Mouse (Mus musculus): ENCODE measurements around the gene Slc7a11. TPM values are rescaled to one million over a fixed set of nuclear protein-coding genes. Genes with fewer than 3 reads are reported as not detected.
A peak's percentile ranks its signal among the peaks of the same experiment; 100 is the strongest.

Slc7a11 gene
- total RNA-seq, 2 experiments from 2014 or later = 0.20 to 0.50 TPM

DNA sequence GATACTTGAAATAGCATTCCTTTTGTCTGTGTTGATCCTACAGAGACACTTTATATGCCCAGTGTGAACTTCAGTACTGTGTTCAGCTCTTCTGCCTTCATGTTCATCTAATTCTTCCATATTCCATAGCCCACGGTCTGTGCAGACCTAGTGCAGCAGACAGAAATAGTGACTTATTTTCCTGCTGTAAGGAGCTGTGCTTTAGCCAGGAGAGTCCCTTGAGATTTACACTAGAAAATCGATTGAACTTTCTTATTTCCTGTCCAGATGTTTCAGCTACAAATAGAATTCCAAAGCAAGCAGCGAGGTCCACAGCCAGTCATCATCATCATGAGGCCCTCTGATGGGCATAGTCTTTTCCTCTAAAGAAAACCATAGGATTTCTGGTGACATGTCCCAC lies 431.4 kb downstream of the Slc7a11 start:
- intact Hi-C loops (cut with DNase I) = no loop called here
- peak; percentile 33 to 43 for DNase-seq

DNA sequence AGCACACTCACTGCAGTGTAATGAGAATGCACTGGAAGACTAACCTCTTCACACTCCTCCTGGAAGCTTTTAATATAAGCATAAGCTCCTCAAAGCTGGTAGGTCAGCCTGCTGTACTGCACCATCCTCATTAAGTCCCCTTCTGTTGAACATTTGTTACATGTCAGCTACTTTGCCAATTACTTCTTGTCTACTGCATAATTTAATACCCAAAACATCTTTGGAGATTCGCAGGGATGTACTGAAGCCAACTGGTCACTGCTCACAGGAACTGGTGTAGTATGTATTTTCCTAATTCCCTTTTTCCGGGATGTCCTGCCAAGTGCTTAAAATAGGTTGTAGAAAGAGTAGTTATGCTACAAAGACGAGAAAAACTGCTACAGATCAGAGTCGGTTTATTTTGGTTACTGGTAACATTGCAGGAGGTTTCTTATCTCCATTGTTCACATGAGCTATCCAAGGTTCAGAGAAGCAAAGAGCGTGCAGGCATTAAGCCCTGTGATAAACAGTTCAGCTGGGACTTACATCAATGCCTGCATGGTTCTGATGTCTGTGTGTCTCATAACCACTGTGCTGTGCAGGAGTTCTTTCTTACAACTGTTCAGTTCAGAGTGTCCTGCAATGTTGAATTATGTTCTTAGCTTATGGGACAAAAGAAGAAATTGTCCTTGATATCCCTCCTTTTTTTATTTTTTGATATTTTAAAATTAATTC lies 439.3 kb downstream of the Slc7a11 start:
- intact Hi-C loops (cut with DNase I) = loop anchor here (10.0 kb wide), 1 partner anchor 249 kb away; the partner anchor contains the start of gene Pcdh18
- DNase-seq = peak; percentile 23 to 32

DNA sequence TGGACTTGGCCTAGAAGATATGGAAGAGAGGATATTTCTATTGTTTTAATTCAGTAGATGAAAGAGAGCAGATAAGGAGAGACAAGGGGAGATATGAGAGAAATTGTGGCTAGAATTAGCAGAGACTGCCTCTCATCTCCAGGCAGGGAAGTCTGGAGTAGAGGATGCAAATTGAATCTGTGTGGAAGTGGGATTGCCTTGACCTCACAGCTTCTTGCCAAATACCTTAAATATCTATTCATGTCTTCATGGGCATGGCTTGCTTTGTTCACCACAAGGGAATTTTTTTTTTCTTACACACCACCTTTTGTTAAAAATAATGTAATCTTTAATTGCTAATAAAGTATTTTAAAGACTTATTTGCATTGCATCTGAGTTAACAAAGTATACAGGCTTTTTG lies 441.3 kb downstream of the Slc7a11 start:
- intact Hi-C loops (cut with DNase I) = loop anchor here (10.0 kb wide), 1 partner anchor 247 kb away; the partner anchor contains the start of gene Pcdh18
- DNase-seq = no peak

DNA sequence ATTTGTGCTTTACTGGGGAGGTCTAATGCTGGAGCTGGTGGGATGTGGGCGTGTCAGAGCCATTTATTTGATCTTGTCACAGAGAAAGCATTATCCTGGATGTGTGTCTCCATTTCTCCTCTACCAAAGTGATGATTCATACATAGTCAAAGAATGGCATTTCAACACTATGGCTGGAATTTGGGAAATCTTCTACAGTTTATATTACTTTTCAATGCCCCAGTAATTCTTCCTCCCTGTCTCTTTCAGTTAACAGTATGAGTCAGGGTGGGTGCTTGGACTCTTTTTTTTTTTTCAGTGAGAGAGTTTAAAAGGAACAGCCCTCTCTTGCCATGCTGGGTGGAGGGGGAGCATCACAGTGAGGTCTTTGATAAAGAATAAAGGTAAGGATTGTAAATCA lies 441.8 kb downstream of the Slc7a11 start:
- DNase-seq = no peak
- intact Hi-C loops (cut with DNase I) = loop anchor here (10.0 kb wide), 1 partner anchor 247 kb away; the partner anchor contains the start of gene Pcdh18

DNA sequence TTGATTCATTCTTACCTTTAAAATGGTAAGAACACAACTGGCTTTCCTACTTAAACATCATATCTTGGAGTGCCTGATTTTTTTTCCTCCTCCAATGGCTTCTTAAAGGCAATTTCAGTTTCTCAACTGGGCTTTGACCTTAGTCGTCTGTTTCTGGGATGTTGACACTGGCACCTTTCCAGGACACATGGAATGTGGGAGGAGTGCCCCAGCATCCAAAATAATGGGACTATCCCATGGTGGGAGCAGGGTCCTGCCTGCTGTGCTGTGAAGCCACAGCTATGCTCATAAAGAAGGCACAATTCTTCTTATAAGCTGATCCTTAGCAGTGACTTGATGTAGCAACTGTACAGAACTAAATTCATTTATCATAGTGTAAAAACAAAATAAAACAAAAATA lies 450.5 kb downstream of the Slc7a11 start:
- peak; percentile 42 to 46 for DNase-seq
- intact Hi-C loops (cut with DNase I) = no loop called here

DNA sequence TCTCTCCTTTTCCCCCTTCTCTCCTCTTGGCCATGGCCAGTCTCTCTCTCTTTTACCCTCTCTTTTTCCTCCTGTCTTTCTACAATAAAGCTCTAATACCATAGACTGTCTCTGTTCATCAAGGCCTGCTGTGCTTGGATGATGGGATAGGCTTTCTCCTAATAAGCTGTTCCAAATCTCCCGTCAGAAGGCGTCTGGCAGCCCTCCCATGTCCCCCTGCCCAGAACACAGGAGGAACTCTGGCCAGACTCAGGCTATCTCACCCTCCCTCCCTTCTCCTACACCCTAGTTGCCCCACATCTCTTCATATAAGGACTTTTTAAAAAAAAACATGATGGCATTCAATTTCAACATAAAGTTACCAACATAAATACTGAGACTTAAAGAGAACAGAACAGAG lies 456.2 kb downstream of the Slc7a11 start:
- intact Hi-C loops (cut with DNase I) = no loop called here
- DNase-seq = no peak

DNA sequence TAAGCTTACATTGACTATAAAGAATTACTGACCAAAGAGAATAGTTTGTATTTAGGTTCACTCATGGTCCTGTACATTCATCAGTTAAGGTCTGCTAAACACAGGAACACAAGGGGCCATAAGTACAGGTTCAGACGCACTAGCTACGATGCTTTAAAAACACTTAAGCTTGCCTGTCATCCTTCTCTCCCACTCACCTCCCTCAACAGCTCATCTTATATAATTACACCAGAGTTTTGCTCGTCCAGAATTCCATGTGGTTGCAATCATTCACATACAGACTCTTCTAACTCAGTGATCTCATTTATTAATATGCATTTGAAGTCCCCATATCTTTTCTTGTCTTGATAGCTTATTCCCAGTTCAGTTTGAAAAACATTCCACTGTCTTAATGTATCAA lies 458.6 kb downstream of the Slc7a11 start:
- DNase-seq = no peak
- intact Hi-C loops (cut with DNase I) = no loop called here

DNA sequence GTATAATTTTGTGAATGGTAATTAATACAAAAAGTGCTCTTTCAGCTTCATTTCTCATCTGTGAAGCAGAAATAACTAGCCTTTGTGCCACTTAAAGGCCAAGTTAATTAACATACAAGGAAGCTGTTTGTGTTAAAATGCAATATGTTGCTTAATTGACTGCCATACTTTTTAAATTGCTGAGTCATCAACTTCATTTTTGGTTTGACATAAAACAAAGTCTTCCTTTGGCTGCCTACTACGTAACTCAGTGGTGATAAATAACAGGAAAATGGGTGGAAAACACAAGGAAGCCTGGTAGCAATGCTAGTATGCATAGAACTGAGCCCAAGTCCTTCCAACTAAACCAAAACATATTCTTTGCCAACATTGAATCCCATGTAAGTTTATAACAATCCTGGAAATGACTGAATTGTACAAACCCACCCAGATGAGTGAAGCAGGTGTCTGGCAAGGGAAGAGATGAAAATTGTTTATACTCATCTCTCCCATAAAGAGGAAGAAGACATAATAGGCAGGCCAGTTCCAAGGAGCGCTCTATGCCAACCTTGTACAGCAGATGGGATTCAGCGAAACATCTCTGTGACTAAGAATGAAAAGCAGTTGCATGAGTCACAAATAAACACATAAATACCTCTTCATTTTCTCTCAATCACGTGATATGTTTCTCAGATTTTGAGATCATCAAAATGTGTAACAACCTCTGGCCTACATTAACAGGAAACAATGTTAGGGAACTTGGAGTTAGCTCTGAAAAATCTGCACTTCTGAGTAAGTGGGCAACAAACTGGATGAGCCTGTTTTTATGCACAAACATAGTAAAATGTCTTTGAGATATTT lies 459.8 kb downstream of the Slc7a11 start:
- no peak for DNase-seq
- intact Hi-C loops (cut with DNase I) = no loop called here

DNA sequence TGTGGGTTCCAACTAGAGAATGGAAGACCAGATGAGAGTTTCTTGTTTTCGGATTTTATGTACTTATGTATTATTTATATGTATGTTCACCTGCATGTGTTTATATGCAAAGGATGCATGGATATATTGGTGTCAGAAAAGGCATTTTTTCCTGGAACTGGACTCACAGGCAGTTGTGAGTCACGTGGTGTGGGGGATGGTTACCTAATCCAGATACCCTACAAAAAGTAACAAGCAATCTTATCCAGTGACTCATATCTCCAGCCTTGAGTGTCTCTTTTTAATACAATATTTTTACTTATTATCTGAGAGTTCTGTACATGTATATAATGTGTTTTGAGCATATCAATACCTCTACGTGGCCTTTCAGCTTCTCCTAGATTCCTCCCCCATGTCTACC lies 469.4 kb downstream of the Slc7a11 start:
- DNase-seq = no peak
- intact Hi-C loops (cut with DNase I) = no loop called here

DNA sequence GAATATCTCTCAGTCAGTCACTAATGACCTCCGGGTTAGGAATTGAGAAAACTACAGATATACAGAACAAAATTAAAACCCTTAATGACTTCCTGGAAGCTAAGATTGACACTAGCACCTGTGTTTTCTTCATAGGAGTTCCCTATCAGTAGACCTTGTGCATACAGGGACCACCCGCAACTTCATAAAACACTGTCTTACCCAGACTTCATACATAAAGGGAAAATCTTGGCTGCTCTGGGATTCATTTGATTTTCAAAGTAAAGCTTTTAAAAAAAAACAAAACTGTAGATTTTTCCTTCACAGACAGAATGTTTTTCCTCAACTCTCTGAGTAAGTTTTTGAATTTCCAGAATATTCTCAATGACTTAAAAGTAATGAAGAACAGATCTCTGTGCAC lies 477.8 kb downstream of the Slc7a11 start:
- intact Hi-C loops (cut with DNase I) = no loop called here

DNA sequence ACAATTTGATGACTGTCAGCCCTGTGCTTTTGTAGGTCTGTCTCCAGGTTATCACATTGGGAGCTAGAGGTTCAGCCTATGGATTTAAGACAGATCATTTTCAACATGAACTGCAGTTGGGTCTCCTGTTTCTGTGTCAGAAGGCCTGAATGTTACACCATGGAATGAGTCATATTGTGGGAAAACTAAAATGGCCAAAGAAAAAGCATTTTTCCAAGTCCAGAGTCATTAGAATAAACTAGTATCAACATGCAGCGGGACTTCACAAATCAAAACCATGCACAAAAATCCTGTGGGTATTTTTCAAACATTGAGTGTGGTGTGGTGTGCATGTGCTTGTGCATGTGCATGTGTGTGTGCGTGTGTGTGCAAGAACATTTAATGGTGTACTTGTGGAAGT lies 482.8 kb downstream of the Slc7a11 start:
- intact Hi-C loops (cut with DNase I) = no loop called here
- no peak for DNase-seq

More for the DNA sequence above, 477.8 kb downstream of the Slc7a11 start:
- DNase-seq = no peak

DNA sequence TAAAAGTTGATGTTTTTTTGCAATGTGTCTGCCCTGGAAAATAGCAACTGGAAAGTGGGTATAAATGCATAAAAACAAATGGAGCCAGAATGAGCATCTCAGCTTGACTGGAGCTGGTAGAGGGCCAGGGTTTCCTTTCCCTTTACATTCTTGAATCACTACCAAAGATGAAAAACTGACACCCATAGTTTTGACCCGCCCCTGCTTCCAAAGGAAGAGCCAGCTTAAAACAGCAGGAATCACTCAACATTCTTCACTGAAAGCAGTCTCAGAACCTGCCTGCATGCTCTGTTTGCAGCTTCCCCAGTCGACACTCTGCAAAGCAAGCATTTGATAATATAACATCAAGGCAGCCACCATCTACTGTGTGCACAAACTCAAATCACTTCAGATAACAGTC lies 496.6 kb downstream of the Slc7a11 start:
- intact Hi-C loops (cut with DNase I) = loop anchor here (10.0 kb wide), 1 partner anchor 302 kb away; no protein-coding TSS in a partner anchor
- DNase-seq = peak; percentile 54 to 64

DNA sequence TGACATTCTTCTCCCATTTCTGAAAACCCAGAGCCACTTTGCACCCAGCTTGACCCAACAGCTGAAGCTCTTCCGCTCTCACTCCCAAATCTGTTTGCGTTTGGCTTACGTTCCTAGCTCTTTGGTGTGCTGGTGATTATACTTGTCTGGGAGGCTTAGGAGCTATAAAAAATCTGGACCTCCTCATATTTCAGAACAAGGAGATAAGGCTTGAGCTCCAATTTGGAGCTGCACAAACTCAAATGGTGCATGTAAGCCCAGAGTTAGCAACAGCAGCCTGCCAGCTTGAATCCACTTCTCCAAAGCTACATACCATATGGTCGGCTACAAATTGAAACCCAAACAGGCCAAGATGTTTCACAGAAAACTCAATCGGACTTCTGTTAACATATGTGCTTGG lies 498.6 kb downstream of the Slc7a11 start:
- peak; percentile 41 to 50 for DNase-seq
- intact Hi-C loops (cut with DNase I) = loop anchor here (10.0 kb wide), 1 partner anchor 300 kb away; no protein-coding TSS in a partner anchor

DNA sequence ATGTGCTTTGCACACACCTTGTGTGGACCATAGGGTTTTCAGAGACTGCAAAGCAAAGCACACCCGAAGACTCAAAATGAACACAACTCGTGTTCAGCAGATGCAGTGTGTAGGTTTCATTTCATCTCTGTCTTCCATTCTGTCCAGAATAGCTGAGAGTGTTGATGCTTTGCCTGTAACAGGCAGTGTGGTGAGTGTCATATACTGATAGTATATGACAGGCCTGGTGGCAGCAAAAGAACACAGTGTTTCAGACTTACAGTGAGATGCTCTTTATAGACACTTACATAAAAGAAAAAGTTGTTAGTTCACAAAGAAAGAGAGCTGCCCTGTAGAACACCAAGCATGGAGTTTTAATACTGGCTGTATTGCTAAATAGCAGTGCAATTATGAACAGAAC lies 505.8 kb downstream of the Slc7a11 start:
- intact Hi-C loops (cut with DNase I) = no loop called here
- DNase-seq = no peak

DNA sequence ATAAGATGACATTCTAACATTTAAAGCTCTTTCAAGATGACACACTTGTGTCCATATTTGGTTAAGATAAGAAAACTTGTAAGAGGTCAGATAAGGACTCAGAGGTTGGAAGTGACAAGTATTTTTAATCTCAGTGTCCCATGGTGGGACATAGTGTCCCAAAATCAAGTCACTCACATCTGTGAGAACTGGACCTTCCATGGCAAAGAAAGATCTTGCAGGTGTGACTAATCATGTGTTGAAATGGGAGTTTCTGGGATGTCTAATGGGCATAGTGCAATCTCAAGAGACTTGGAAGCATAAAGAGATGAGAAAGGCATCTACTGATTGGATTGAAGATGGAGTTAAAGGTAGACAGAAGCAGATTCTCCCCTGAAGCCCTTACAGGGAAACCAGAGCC lies 513.9 kb downstream of the Slc7a11 start:
- intact Hi-C loops (cut with DNase I) = no loop called here
- DNase-seq = peak in 1 of 2 experiments; percentile 11

DNA sequence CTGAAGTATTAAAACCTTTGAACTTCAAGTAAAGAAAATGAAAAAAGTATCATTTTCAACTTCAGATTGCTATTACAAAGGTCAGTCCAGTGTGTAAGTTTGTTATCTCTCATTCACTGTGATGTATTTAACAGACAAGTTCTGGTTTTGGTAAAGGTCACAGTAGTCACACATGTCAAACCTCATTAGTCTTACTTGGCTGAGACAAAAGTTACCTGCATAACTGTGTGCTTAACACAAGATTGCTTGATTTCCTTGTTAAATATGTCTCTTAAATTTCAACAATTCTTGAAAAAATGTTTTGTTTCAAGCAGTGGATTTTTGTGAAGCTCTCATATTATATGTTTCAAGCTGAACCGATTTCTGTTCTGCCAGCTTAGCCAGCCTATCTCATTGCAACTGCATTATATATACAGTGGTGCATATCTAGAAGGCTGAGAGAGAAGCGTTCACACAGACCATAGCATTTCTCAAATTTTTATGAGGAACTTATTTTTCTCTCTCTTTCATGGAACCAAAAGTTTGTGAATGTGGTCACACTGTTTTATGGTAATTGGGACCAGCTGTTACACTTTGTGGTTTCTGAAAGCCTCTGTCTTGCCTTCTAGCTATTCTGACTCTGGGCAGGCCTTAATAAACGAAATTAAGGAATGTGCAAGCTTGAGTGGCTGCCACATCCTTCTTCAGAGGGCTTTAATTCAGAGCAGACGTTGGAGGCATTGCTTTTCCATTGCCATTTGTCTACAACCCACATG lies 514.7 kb downstream of the Slc7a11 start:
- intact Hi-C loops (cut with DNase I) = no loop called here
- peak; percentile 50 to 52 for DNase-seq

DNA sequence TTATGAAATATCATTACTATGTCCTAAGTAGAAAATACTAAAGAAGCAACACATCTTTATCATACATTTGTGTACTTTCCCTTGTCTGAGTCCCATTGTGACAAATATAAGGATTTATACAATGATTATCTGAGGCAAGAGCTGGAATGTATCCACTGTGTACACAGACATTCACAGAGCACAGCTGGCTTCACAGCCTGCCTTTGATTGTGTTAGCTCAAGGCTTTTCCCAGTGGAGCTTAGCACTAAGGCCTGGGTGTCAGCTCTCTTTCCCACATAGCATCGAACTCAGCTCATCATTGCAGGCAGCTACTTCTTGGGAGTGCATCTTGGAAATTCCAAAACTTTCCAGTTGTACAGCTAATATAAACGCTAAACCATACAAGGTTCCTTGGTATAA lies 529.5 kb downstream of the Slc7a11 start:
- intact Hi-C loops (cut with DNase I) = no loop called here
- peak; percentile 8 to 24 for DNase-seq

DNA sequence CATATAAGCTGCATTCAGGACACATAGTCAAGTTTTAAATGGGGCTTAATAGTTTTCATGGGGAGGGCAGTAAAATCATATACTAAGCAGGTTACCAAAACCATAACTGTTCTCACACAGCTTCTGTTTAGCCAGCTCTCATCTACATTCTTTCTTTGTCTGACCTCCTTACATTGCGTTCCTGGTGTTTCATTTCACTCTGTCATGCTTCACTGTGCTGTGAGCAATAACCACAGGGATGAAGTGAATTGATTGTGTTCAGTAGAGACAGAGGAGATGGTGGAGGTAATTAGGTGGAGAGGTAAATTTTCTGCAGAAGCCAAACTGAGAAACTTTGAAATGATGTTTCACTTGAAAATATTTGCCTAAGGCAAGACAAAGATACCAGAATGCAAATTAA lies 532.5 kb downstream of the Slc7a11 start:
- no peak for DNase-seq
- intact Hi-C loops (cut with DNase I) = no loop called here

DNA sequence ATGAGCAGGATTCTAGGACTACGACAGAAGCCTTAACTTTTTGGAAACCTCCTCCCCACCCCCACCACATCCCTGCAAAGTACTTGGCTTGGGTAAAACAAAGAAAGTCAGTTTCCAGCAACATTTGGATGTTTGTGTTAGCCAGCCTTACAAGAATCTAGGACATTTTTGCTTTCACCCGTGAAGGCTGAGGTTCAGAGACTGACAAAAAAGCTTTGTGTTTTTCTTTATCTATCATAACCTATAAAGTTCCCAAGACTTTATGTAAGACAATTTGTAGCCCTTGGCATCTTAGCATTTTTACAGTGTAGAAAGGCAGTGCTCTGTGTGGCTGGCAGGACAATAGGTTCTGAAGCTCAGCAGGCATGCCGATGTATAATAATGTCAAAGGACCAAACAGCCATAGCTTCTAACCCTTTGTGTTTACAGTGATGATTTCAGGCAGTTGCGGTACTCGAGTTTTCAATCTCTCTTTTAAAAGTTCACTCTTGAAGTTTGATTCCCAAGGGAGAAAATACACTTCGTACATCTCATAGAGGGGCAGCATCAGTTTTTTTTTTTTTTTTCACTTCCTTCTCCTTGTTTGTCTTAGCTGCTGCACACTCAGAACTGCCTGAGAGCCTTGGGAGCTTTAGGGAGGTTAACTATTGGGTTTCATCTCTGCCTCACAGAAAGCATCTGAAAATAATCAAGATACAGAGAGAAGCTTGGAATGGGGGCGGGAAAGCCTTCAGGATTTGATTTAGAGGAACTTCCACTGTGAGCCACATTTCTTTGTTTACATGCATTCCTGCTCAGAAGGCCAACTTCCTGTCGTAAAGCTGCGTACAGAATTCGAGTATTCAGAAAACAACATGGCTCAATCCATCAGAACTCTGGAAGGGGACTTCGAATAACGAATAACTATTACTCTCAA lies 534.7 kb downstream of the Slc7a11 start:
- peak; percentile 13 to 28 for DNase-seq
- intact Hi-C loops (cut with DNase I) = no loop called here

DNA sequence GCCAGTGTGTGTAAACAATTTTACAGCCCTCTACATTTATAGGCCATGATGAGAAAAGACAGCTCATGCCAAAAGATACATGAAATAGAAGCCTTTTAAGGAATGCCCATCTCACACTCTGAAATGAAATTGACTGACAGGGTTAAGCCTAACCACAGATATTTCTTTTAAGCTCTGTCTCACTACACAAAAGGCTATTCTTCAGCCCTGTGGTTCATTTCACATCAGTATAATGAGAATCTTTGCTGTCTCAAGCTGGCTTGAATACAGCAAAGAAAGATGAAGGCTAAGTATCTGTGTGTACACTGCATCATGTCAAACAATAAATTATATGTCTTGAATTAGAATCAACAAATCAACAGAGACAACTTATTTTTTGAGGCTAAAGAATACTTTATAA lies 549.5 kb downstream of the Slc7a11 start:
- intact Hi-C loops (cut with DNase I) = no loop called here
- DNase-seq = no peak

Data from heart, postnatal 10 days (tissue).